Mouse (Mus musculus) heart, postnatal 0 days (tissue): ENCODE results near the gene Myo9b.

Experiments
- CTCF ChIP-seq: IDR thresholded peaks from 2 replicates; pipeline ENCODE4 v1.5.1; 2016; ENCODE audit warnings: antibody characterized with exemption, control low read depth, low read depth
- EP300 ChIP-seq: IDR thresholded peaks from 2 replicates; pipeline ENCODE4 v1.6.1; 2016; ENCODE audit warnings: antibody characterized with exemption, low read depth

- TF ChIP-seq CTCF (no peak), EP300 (no peak)
These were observed 125.2 kb downstream of the Myo9b start for GRCm38 (mm10) chr8:71397701-71398100.
